Mouse (Mus musculus) stomach, postnatal 0 days (tissue): ENCODE measurements around the gene Rfk.

Experiments used
- CTCF ChIP-seq: IDR thresholded peaks from 2 replicates; pipeline ENCODE4 v1.5.1; 2016; ENCODE audit warnings: antibody characterized with exemption, low read depth, mild to moderate bottlenecking, moderate library complexity
- EP300 ChIP-seq: optimal IDR thresholded peaks from 2 replicates; pipeline ENCODE3; 2016; ENCODE audit warnings: antibody characterized with exemption

GRCm38 (mm10) chr19:17428561-17428914, 34.7 kb downstream of the Rfk start:
- no peak for TF ChIP-seq CTCF
- no peak for TF ChIP-seq EP300
